Mouse (Mus musculus): Measurements from ENCODE around the gene Arntl. TPM values are rescaled to one million over a fixed set of nuclear protein-coding genes. Genes with fewer than 3 reads are reported as not detected.

Gene Arntl
- polyA plus RNA-seq, 1 experiment = 9.5 TPM

- no peaks in the 10 kb centered on the region for H3K4me1 ChIP-seq (ENCODE audit: control insufficient read depth, insufficient read depth, low read length)
- no peak for TF ChIP-seq POLR2A (IDR thresholded peaks at IDR 0.05; ENCODE audit: borderline replicate concordance, control insufficient read depth, low read depth, low read length)
- no peak for TF ChIP-seq CTCF (IDR thresholded peaks at IDR 0.05; ENCODE audit: control insufficient read depth, insufficient read depth, low read length)
- WGBS = 74% methylated on average over 4 of the region's 4 CpGs
- H3K4me3 ChIP-seq (replicated peaks; ENCODE audit: control insufficient read depth, low read depth, low read length) = no peak overlapping the region
- no peak overlapping the region for H3K27ac ChIP-seq (ENCODE audit: control insufficient read depth, insufficient read depth, low read depth, low read length, poor library complexity)
These were observed 140.0 kb downstream of the Arntl start for GRCm38 (mm10) chr7:113347271-113347670.

DNA sequence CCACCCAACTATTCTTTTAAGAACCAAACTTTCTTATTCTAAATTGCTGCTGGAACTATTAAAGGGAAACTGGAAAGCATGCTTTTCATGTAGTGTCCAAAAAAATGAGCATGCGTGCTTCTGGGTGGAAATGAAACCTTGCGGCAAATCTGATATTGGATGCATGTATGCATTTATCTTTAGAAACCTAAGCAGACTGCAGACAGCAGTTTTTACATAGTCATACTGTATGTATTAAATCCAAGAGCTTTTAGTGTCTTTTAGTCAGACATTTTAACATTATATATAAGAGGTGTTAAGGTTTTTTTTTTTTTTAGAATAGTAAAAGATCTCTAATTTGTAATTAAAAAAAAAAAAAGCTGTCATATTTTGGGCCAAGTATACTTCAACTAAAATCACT, 140.4 kb downstream of the Arntl start:
- no peak for TF ChIP-seq CTCF (IDR thresholded peaks at IDR 0.05; ENCODE audit: control insufficient read depth, insufficient read depth, low read length)
- TF ChIP-seq POLR2A (IDR thresholded peaks at IDR 0.05; ENCODE audit: borderline replicate concordance, control insufficient read depth, low read depth, low read length) = no peak
- Histone ChIP-seq H3K27ac (ENCODE audit: control insufficient read depth, insufficient read depth, low read depth, low read length, poor library complexity) (no peak overlapping the region), H3K4me1 (ENCODE audit: control insufficient read depth, insufficient read depth, low read length) (no peaks in the 10 kb centered on the region), H3K4me3 (replicated peaks; ENCODE audit: control insufficient read depth, low read depth, low read length) (no peak overlapping the region)
- WGBS = 87% methylated on average over 2 of the region's 2 CpGs

- TF ChIP-seq POLR2A (IDR thresholded peaks at IDR 0.05; ENCODE audit: borderline replicate concordance, control insufficient read depth, low read depth, low read length) = no peak
- no peak for TF ChIP-seq CTCF (IDR thresholded peaks at IDR 0.05; ENCODE audit: control insufficient read depth, insufficient read depth, low read length)
- WGBS = 60% methylated on average over 1 of the region's 1 CpGs
- H3K4me1 ChIP-seq (ENCODE audit: control insufficient read depth, insufficient read depth, low read length) = no peaks in the 10 kb centered on the region
- H3K4me3 ChIP-seq (replicated peaks; ENCODE audit: control insufficient read depth, low read depth, low read length) = no peak overlapping the region
- H3K27ac ChIP-seq (ENCODE audit: control insufficient read depth, insufficient read depth, low read depth, low read length, poor library complexity) = no peak overlapping the region
These were observed 141.8 kb downstream of the Arntl start for GRCm38 (mm10) chr7:113349089-113349488.

Other genes with a start within 250 kb of the Arntl start
- gene Btbd10, start 161.9 kb downstream of the Arntl start, polyA plus RNA-seq (2011; ENCODE audit: insufficient read depth, insufficient read length, low replicate concordance, missing spikeins) = 10.0 and 10.4 TPM in 2 replicates
- not detected in 2 replicates for gene Pth, start 181.1 kb downstream of the Arntl start, polyA plus RNA-seq (2011; ENCODE audit: insufficient read depth, insufficient read length, low replicate concordance, missing spikeins)

Data from bone marrow, adult 2 months (tissue).